Mouse (Mus musculus): ENCODE results near the gene Scn4a. TPM values are rescaled to one million over a fixed set of nuclear protein-coding genes. Genes with fewer than 3 reads are reported as not detected.

Scn4a gene
- polyA plus RNA-seq, 1 experiment = 0.36 TPM

DNA sequence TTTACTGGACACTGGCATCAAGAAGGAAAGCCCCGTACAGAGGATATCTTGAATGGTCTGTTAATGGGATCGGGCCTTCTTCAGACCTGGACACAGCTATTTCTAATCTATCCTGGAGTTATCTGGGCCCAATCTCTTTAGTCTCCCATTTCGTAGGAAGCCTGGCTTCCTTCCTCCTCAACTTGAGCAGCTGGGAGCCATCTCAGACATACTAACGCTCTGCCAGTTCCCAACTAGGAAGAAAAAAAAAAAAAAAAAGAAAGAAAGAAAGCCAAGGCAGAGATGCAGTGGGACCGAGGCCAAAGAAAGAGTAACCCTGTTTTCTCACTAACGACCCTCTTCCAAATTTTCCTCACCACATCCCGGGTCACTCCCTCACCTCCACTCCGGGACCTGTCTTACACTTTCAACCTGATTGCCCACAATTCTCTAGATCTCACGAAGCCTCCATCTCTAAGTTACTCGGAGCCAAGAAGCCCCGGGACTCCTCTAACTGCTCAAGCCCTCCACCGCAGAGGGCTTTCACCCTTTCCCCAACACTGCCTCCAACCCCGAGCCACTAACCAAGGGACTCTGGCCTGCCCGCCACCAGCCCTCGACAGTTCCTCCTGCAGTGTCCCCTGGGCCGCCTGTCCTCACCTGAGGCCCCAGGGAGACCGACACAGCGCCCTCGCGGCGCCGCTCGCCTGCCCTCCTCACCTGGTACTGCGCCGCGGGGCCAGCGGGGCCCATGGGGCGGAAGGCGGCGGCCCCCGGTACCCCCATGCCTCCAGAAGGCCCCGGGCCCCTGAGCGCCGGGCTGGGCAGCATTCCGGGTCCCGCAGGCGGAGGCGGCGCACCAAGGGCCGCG is 81.1 kb downstream of the Scn4a start:
- DNase-seq (ENCODE audit: low read depth) = no peak

DNA sequence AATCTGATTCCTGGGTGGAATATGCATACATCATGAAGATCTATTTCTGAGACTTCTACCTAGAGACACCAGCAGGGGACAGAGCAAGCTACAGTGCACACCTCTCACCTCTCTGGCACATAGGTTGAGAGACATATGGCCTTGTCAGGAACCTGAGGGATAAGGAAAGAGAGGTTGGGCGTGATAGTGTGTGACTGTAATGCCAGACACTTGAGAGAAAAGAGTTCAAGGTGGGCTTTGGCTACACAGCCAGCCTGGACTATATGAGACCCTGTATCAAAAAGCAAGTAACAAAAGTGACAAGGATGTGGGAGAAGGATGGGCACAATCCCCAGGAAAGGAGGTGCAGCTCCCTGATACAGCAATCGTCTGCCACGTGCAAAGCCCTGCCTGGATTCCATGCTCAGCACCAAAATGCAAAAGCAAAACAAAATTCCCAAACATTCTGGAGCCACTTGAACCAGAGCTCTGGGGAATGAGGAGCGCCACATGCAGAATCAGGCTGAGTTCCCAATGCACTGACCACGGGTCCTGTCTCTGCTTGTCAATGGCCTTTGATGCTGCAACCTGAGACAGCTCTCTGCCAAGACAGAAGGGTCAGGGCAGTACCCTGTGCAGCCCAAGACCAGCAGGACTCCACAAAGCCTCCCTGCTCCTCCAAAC is 81.8 kb downstream of the Scn4a start:
- no peak for DNase-seq (ENCODE audit: low read depth)

DNA sequence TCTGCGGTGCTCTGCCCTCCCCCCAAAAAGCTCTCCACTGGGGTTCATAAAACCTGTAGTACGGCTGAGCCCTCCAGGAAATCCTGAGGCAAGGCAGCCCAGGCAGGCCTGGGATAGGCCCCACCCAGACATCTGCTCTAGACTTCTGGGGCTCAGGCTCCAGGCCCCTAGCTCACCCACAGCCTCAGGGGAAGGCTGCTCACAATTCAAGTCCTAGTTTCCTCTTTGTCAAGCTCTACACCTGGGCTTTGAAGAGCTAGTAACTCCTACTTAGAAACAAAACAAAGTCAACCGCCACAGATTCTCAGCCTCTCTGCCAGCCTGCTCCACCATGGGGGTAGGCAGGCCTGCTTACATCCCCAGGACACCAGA is 84.0 kb downstream of the Scn4a start:
- no peak for DNase-seq (ENCODE audit: low read depth)

Other genes with a start within 250 kb of the Scn4a start
- gene Gm10840, start 192.4 kb downstream of the Scn4a start, polyA plus RNA-seq (2012; rRNA removed) = 2.0 TPM in 1 of 2 replicates, not detected in the other
- 32.5 and 36.3 TPM in 2 replicates for gene Limd2, start 192.4 kb downstream of the Scn4a start, polyA plus RNA-seq (2012; rRNA removed)
- gene Strada, start 151.1 kb downstream of the Scn4a start, polyA plus RNA-seq (2012; rRNA removed) = 35.8 and 38.6 TPM in 2 replicates
- 17.7 and 19.2 TPM in 2 replicates for gene Ccdc47, start 136.9 kb downstream of the Scn4a start, polyA plus RNA-seq (2012; rRNA removed)
- gene Ddx42, start 136.4 kb downstream of the Scn4a start, polyA plus RNA-seq (2012; rRNA removed) = 14.3 and 16.8 TPM in 2 replicates
- gene Ftsj3, start 97.2 kb downstream of the Scn4a start, polyA plus RNA-seq (2012; rRNA removed) = 24.3 and 30.3 TPM in 2 replicates
- gene Psmc5, start 97.1 kb downstream of the Scn4a start, polyA plus RNA-seq (2012; rRNA removed) = 64.0 and 70.2 TPM in 2 replicates
- gene Smarcd2, start 80.3 kb downstream of the Scn4a start, polyA plus RNA-seq (2012; rRNA removed) = 115 and 116 TPM in 2 replicates
- 0.45 and 0.61 TPM in 2 replicates for gene Tcam1, start 76.6 kb downstream of the Scn4a start, polyA plus RNA-seq (2012; rRNA removed)
- not detected in 2 replicates for gene Gh, start 51.4 kb downstream of the Scn4a start, polyA plus RNA-seq (2012; rRNA removed)
- 3.2 and 3.8 TPM in 2 replicates for gene Cd79b, start 38.5 kb downstream of the Scn4a start, polyA plus RNA-seq (2012; rRNA removed)
- 5.3 and 11.3 TPM in 2 replicates for gene Prr29, start 12.2 kb upstream of the Scn4a start, polyA plus RNA-seq (2012; rRNA removed)
- 27.4 and 41.4 TPM in 2 replicates for gene Icam2, start 34.8 kb upstream of the Scn4a start, polyA plus RNA-seq (2012; rRNA removed)
- gene Ern1, start 134.6 kb upstream of the Scn4a start, polyA plus RNA-seq (2012; rRNA removed) = 52.6 and 66.8 TPM in 2 replicates